Mouse (Mus musculus) G1E (cell line): ENCODE measurements at regions not wholly inside any gene's neighbourhood (a gene's known extent, or its start where the extent isn't known, plus 50 kb on each side); places are given as distances from the start of the nearest gene placed in this dataset.

ENCODE experiments used
- ATAC-seq: 2 replicates; pipeline ENCODE4 v1.8.0; 2016; ENCODE audit warnings: mild to moderate bottlenecking; ENCODE audit not compliant: insufficient number of reproducible peaks, poor library complexity, low FRiP score, severe bottlenecking; ENCODE audit errors: extremely low read depth
- DNase-seq: peaks from one replicate; pipeline ENCODE4 v3.0.0; 2012; ENCODE audit warnings: low spot score
- H3K27me3 ChIP-seq: 2 replicates; pipeline ENCODE4 v1.6.1; 2012; ENCODE audit warnings: mild to moderate bottlenecking, low read length, inconsistent platforms; ENCODE audit not compliant: insufficient read depth
- H3K36me3 ChIP-seq: replicated peaks from 2 replicates; pipeline ENCODE3; 2012; ENCODE audit warnings: mild to moderate bottlenecking, inconsistent platforms
- H3K4me1 ChIP-seq: 2 replicates; pipeline ENCODE4 v1.6.1; 2012; ENCODE audit warnings: low read depth, low read length, inconsistent platforms, mixed read lengths; ENCODE audit not compliant: insufficient read depth
- H3K4me3 ChIP-seq: 2 replicates; pipeline ENCODE4 v1.5.1; 2012; ENCODE audit warnings: low read depth, mild to moderate bottlenecking, inconsistent platforms, low read length, moderate library complexity, mixed read lengths
- H3K9me3 ChIP-seq: replicated peaks from 2 replicates; pipeline ENCODE4 v1.6.1; 2012; ENCODE audit warnings: inconsistent platforms
- CTCF ChIP-seq: IDR thresholded peaks from 2 replicates; pipeline ENCODE4 v1.5.1; 2012; ENCODE audit warnings: low read depth, low read length, inconsistent platforms, mixed read lengths
- GATA1 ChIP-seq: IDR thresholded peaks from 2 replicates; pipeline ENCODE4 v1.6.1; 2012; ENCODE audit warnings: borderline replicate concordance, low read length, inconsistent platforms, mixed read lengths
- GATA2 ChIP-seq: IDR thresholded peaks from 2 replicates; pipeline ENCODE4 v1.6.1; 2012; ENCODE audit warnings: low read depth, low read length, inconsistent platforms, borderline replicate concordance
- POLR2AphosphoS5 ChIP-seq: IDR thresholded peaks from 2 replicates; pipeline ENCODE4 v1.6.1; 2012; ENCODE audit warnings: low read depth, low read length, inconsistent platforms; ENCODE audit not compliant: insufficient replicate concordance
- TAL1 ChIP-seq: conservative IDR thresholded peaks from 2 replicates; pipeline ENCODE4 v1.6.1; 2012; ENCODE audit warnings: low read depth, low read length, inconsistent platforms, mixed read lengths

DNA sequence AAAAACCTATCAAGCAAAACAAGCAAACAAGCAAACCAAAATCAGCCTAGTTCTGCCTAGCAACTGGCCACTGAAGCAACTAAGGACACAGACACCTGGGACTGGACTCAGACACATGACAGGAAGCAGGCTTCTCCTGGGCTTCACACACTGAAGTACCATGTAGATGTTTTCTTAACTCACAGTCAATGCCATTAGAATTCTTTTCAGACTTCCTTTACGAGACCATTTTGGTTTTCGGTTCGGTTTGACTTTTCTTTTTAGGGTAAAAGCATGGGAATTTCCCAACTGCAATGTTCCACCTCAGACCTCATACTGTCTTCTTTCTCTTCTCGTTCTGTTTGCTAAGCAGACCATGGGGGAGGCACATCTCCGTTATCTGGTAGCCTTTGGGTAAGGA lies 114.7 kb upstream of the Tbl1xr1 start:
- H3K4me3 ChIP-seq, result no peak overlapping the region
- no peak for DNase-seq
- H3K36me3 ChIP-seq, result no peaks in the 10 kb centered on the region
- no peaks in the 10 kb centered on the region for H3K9me3 ChIP-seq
- TF ChIP-seq GATA1 (no peak), CTCF (no peak), TAL1 (no peak), POLR2AphosphoS5 (no peak), GATA2 (no peak)
- H3K4me1 ChIP-seq, result peaks cover 17% of the 10 kb centered on the region
- ATAC-seq, result no peak
- H3K27me3 ChIP-seq, result peaks cover 7% of the 10 kb centered on the region; the same call in 1 of the 2 replicates

DNA sequence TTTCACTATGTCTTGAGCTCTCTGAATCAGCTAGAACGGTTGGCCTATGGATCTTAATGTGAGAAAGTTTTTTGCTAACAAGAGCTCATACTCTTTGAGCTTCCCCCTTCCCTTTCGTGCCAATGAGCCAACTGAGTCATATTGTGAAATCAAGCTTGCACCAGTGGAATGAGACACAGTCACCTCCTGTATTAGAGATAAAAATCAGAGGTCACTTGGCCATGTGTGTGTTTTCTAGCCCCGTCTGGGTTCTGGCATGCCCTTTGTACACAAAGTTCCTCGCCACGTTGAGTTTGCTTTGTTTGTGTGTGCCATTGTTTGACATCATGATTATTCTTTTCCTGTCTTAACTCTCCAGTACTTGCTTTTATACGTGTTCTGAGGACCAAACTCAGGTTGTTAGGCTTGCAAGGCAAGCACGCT lies 114.1 kb upstream of the Tbl1xr1 start:
- TF ChIP-seq GATA1, result no peak
- no peak for TF ChIP-seq GATA2
- TF ChIP-seq POLR2AphosphoS5, result no peak
- no peak for TF ChIP-seq CTCF
- no peak for TF ChIP-seq TAL1
- H3K4me1 ChIP-seq, result peaks cover 14% of the 10 kb centered on the region; the same call in 1 of the 2 replicates
- no peak for ATAC-seq
- no peaks in the 10 kb centered on the region for H3K9me3 ChIP-seq
- H3K36me3 ChIP-seq, result no peaks in the 10 kb centered on the region
- no peak overlapping the region for H3K4me3 ChIP-seq
- 0 out of 2 replicates have a peak, but pooled peaks cover 3% of the 10 kb centered on the region for H3K27me3 ChIP-seq
- DNase-seq, result no peak

DNA sequence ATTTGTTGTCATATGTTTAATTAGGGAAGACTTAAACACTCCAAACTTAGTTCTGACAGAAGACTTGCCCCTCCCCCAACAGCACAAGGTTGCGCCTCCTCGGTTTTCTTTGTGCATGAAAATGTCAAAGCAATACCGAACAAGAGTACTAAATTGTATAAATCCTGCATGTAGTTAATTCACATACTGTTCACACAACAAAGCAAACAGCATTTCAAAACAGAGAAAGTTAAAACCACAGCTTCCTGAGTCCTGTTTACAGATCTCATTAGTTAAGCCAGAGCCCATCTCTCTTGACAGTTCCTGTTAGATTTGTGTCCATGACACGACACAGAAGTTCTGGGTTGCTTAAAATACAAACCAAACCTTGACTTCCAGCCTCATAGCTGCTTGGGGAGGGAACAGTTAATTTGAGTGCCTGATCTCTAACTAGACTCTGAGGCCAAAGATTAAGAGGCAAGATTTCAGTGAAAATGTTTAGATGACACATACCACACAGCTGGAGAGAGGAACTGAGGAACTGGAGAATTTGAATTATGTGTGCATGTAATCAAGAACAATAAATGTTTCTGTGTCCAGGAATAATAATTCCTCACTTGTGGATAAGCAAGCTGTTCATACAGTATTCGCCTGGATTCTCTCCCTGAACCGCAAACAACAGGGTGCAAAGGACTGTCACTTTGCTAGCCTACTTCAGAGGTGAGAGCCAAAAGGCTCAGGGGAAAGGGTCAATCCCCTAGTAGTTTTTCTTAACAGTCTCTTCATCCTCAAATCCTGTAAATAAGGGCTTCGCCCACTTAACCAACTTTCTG lies 113.3 kb upstream of the Tbl1xr1 start:
- H3K36me3 ChIP-seq, result no peaks in the 10 kb centered on the region
- TF ChIP-seq TAL1, result no peak
- no peak for TF ChIP-seq GATA1
- no peak for TF ChIP-seq POLR2AphosphoS5
- TF ChIP-seq GATA2, result no peak
- TF ChIP-seq CTCF, result no peak
- H3K4me1 ChIP-seq, result peaks cover 14% of the 10 kb centered on the region; the same call in 1 of the 2 replicates
- no peaks in the 10 kb centered on the region for H3K9me3 ChIP-seq
- no peak overlapping the region for H3K4me3 ChIP-seq
- 0 out of 2 replicates have a peak, but pooled peaks cover 3% of the 10 kb centered on the region for H3K27me3 ChIP-seq
- DNase-seq, result no peak
- no peak; the same call in 1 of the 2 replicates for ATAC-seq

DNA sequence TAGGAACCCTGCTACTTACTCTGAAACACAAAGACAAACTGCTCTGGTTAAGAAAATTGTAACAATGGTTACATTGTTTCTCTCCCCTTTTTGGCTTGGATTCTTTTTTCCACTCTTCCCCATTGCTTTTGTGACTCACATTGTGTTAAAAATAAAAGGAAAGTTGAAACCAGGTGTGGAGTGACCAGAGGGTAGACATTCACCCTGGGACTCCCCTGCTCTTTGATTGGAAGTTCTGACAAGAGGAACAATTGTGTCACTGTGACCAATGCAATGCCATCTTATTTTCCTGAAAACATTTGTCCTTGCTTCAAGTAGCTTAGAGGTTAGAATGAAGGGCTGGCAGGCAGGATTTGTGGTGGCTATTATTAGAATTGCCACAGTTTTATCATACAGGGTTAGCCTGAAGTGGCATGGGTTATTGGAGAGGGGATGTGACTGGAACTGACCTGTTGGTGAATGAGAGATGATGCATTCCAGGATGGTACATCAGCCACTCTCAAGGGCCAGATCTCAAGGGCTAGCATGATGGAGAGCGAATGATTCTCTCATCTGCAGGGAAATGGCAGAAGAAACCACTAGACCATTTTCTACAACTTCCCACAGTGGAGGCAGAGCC lies 112.6 kb upstream of the Tbl1xr1 start:
- no peaks in the 10 kb centered on the region for H3K36me3 ChIP-seq
- ATAC-seq (no peak), DNase-seq (no peak)
- H3K27me3 ChIP-seq, result 0 out of 2 replicates have a peak, but pooled peaks cover 3% of the 10 kb centered on the region
- no peaks in the 10 kb centered on the region for H3K9me3 ChIP-seq
- no peak for TF ChIP-seq POLR2AphosphoS5
- no peak for TF ChIP-seq CTCF
- TF ChIP-seq GATA2, result no peak
- no peak overlapping the region for H3K4me3 ChIP-seq
- peaks cover 14% of the 10 kb centered on the region; the same call in 1 of the 2 replicates for H3K4me1 ChIP-seq

DNA sequence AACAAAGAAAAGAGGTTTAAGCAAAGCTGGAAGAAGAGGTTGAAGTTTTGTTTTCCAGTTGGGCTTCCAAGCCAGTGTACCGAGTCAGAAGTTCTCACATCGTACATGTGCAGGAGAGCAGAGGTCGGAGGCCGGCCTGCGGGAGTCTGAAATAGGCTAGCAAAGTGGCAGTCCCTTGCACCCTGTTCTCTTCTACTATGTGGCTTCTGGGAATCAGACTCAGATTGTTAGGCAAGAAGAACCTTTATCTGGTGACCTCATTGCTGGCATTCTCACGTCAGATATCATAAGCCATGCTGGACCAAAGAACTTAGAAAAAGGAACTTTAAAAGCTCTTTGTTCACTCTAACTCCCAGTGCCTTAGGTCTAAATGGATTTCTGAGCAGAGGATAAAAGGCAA lies 112.0 kb upstream of the Tbl1xr1 start:
- peaks cover 14% of the 10 kb centered on the region; the same call in 1 of the 2 replicates for H3K4me1 ChIP-seq
- TF ChIP-seq TAL1 (no peak), CTCF (no peak), POLR2AphosphoS5 (no peak), GATA1 (no peak), GATA2 (no peak)
- DNase-seq, result no peak
- no peak overlapping the region for H3K4me3 ChIP-seq
- no peak for ATAC-seq
- no peaks in the 10 kb centered on the region for H3K36me3 ChIP-seq
- no peaks in the 10 kb centered on the region for H3K9me3 ChIP-seq
- 0 out of 2 replicates have a peak, but pooled peaks cover 3% of the 10 kb centered on the region for H3K27me3 ChIP-seq

DNA sequence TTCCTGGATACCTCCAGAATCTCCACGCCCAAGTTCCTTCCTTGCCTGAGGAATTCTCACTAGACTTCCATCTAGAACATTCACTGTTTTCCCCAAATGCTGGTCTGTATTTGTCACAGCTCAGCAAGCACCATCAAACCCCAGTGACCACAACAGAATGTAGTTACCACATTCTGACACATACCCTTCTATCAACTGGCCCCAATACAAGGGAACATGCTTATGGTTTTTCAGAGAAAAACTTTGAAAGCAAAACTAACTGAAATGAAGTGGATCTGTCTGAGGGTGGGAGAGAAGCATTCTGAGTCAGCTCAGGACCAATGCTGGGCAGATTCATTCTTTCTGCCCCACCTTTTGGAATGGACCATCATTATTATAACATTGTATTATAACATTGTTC lies 110.9 kb upstream of the Tbl1xr1 start:
- H3K4me3 ChIP-seq, result no peak overlapping the region
- peaks cover 6% of the 10 kb centered on the region for H3K27me3 ChIP-seq
- no peaks in the 10 kb centered on the region for H3K9me3 ChIP-seq
- TF ChIP-seq GATA1 (no peak), GATA2 (no peak), TAL1 (no peak), CTCF (no peak)
- no peaks in the 10 kb centered on the region for H3K36me3 ChIP-seq
- DNase-seq (no peak), ATAC-seq (no peak)
- peaks cover 14% of the 10 kb centered on the region; the same call in 1 of the 2 replicates for H3K4me1 ChIP-seq
